Mouse (Mus musculus): ENCODE results near the gene Ccdc171.
"Not testable (repeated sequence)": the region's sequence is repeated elsewhere in the genome, so short reads cannot be mapped to it uniquely, and the experiment has no call there.

Ccdc171 gene

DNA sequence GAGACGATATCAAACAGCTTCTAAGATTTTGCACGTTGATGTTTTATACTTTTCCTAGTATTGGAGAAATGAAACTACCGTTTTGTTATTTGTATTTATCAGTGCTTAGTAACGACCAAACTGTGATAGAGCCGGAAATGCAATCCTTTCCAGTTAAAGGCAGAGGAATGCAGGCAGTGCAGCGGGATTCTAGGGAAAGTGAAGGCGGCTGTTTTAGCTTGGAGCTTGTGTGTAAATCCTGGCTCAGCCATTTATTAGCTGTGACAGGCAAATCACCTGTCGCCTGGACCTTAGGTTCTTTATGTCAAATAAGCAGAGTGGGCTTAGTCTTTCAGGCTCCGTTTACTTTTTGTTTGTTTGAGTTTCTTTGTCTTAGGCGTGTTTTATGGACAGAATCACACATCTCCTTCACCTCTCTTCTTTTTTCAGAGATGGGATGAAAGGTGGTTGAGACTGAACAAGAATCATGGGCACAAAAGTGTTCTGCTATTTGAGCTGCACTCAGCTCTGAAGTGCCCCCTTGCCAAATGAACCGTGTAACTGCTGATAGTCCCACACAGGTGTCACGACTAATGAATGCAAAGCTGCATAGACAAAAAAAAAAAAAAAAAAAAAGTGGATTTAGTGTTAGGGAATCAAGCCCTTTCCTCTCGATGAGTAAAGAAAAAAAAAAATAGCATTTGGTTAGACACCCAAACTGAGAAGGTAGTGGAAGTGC lies 1.1 kb downstream of the Ccdc171 start:
- DNase-seq (ENCODE audit: low spot score), result no peak

DNA sequence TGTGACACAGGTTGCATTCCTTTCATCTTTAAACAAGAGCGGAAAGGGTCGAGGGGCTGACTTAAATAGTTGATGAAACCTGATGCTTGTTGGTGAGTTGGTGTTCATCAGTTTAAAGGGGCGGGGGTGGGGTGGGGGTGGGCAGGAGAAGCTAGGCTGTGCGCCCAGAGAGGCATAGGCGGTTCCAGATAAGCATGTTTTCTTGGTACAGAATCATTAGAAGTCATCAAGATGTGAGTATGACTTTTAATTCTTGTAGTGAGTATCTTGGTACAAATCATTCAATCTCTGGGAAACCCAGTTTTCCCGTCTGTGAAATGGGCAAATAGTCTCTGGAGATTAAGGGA lies 1.6 kb downstream of the Ccdc171 start:
- DNase-seq (ENCODE audit: low spot score), result no peak

- no peak for DNase-seq (ENCODE audit: low spot score)
Measured at GRCm38 (mm10) chr4:83527921-83528320, 2.6 kb downstream of the Ccdc171 start.

DNA sequence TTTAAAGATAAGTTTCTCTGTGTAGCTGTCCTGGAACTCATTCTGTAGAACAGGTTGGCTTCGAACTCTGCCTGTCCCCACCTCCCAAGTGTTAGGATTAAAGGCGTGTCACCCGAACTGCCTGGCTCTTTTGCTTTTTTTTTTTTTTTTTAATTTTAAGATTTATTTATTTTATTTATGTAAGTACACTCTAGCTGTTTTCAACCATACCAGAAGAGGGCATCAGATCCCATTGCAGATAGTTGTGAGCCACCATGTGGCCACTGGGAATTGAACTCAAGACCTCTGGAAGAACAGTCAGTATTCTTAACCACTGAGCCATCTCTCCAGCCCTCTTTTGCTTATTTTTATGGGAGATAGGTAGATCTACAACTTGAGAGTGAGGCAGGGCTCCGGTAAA lies 4.7 kb downstream of the Ccdc171 start:
- DNase-seq (ENCODE audit: low spot score), result not testable (repeated sequence)

GRCm38 (mm10) chr4:83533168-83533911 lies 8.0 kb downstream of the Ccdc171 start:
- DNase-seq (ENCODE audit: low spot score), result no peak

DNA sequence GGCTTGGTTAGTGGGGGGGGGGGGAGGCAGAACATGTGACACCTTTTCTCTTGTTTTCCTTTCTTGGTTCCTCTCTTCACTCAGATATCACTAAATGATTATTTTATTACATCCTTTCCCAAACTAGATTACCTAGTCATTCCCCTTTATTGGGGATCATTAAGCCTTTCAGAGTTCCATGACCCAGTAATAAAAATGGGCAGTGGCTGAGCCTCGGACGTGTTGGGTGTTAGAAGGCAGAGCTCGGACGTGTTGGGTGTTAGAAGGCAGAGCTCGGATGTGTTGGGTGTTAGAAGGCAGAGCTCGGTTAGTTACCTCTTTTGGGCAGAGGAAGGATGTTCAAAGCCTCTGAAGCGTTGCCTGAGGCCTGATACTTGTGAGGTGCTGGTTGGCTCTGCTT lies 8.7 kb downstream of the Ccdc171 start:
- DNase-seq (ENCODE audit: low spot score), result no peak

- DNase-seq (ENCODE audit: low spot score), result no peak
Measured at GRCm38 (mm10) chr4:83549501-83549900, 24.2 kb downstream of the Ccdc171 start.

- DNase-seq (ENCODE audit: low spot score), result no peak
Measured at GRCm38 (mm10) chr4:83567190-83568113, 42.1 kb downstream of the Ccdc171 start.

DNA sequence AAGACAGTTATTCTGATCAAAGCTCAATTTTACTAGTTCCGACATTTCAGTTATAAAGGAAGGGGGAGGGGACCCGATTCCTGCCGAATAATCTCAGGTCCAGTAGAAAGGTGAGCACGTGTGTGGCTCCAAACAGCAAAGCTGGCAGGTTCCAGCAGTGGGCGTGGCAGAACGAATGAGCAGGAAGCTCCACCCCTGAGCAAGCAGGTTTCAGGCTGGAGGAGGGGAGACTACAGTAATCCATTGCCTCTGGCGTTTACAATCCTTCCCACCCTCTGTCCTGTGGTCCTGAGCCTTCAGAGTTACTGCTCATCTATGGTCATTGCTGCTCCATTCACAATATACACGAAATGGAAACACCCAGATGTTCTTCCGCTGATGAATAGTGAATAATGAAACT lies 42.8 kb downstream of the Ccdc171 start:
- not testable (repeated sequence) for DNase-seq (ENCODE audit: low spot score)

- no peak for DNase-seq (ENCODE audit: low spot score)
Measured at GRCm38 (mm10) chr4:83570569-83570968, 45.2 kb downstream of the Ccdc171 start.

DNA sequence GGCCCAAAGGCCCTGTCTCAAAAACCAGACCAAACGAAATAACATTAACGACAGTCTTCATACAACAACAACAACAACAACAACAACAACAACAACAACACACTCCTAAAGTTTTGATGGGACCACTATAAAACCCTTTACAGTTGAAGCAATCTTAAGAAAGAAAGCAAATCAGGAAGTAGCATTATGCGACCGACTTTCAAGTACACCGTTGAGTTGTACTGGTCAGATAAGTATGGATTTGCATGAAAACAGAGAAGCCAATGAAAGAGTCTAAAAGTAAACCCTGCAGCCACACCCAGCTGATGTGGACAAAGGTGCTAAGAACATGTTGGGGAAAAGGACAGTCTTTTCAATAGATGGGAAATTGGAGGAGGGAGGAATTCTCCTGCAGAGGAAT lies 45.7 kb downstream of the Ccdc171 start:
- DNase-seq (ENCODE audit: low spot score), result no peak

DNA sequence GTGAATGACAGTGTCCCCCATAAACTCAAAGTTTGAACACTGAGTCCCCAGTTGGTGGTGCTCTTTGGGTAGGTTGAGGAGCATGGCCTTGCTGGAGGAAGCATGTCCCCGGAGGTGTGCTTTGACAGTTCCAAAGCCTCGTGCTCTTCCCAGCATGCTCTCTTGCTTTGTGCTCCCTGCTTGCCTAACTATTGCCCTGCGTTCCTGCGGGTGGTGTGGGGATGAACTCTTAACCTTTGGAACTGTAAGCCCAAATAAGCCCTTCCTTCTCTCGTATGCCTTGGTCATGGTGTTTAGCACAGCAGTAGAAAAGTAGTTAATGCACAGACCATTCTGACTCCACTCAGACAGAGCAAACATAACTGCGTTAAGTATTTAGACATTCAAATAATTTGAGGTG lies 47.2 kb downstream of the Ccdc171 start:
- no peak for DNase-seq (ENCODE audit: low spot score)

- no peak for DNase-seq (ENCODE audit: low spot score)
Measured at GRCm38 (mm10) chr4:83576315-83576714, 51.0 kb downstream of the Ccdc171 start.

- DNase-seq (ENCODE audit: low spot score), result no peak
Measured at GRCm38 (mm10) chr4:83580157-83580556, 54.8 kb downstream of the Ccdc171 start.

DNA sequence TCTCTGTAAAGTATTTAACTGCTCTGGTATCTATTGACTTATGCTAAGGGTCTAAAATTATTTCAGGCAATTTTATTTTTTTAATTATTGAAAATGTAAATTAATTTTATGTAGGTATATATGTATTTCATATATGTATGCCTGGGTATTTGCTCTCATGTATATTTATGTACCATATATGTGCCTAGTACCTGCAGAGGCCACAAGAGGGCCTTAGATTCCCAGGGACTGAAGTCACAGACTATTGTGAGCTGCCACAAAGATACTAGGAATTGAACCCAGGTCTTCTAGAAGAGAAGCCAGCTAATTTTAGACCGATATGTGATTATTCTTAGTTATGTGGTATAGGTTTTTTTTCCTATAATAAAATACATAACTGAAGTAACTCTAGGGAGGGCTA lies 62.2 kb downstream of the Ccdc171 start:
- no peak for DNase-seq (ENCODE audit: low spot score)

- DNase-seq (ENCODE audit: low spot score), result no peak
Measured at GRCm38 (mm10) chr4:83596486-83596885, 71.1 kb downstream of the Ccdc171 start.

GRCm38 (mm10) chr4:83611111-83611510 lies 85.8 kb downstream of the Ccdc171 start:
- DNase-seq (ENCODE audit: low spot score), result no peak

- DNase-seq (ENCODE audit: low spot score), result not testable (repeated sequence)
Measured at GRCm38 (mm10) chr4:83623021-83623711, 97.8 kb downstream of the Ccdc171 start.

DNA sequence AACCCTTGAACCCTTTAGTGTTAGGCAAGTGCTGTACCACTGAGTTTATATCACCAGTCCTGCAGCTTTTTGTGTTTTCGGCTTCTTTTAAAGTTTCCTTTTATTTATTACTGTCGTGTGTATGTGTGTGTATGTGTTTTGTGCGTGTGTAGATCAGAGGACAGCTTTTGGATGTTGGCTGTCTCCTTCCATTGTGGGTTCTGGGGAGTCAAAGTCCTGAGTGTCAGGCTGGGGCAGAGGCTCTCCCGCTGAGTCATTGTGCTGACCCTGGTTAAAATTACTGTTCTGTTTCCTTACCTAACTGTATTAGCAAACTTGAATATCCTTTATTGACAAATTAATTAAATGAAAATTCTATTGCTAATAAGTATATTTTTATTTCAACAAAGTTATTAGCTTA lies 98.4 kb downstream of the Ccdc171 start:
- DNase-seq (ENCODE audit: low spot score), result no peak

DNA sequence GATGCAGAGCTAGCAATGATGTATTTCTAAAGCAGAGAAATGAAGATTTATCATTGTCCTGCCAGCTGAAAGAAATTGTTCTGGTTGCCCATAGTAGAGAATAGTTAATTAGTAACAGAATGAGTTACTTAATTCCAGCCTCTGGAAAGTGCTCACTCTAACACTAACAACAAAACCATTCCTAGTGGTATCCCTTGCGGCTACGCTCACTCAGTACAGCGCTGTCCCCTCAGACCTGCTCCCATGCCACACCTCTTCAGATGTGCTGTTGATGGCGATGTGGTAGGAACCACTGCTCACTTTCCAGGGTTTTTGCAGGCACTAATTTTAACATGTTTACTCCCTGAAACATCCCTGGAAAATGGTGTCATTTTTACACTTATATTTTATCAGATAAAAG lies 126.1 kb downstream of the Ccdc171 start:
- DNase-seq (ENCODE audit: low spot score), result no peak

DNA sequence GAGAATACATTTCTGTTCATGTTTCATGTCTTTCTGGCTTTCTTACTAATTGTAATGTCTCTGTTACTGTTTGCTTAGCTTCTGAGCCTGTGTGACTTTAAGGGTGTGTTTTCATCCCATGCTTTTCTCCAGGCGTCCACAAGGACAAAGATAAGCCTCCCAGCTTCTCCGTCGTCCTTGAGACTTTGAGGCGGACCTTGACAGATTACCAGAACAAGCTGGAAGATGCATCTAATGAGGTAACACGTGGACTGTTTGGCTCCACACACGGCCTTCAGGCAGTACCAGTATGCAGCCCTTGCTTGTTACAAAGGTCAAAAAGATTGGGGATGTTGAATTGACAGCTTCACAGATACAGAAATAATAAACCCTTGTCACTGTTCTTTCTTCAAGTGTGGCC lies 130.1 kb downstream of the Ccdc171 start:
- no peak for DNase-seq (ENCODE audit: low spot score)

DNA sequence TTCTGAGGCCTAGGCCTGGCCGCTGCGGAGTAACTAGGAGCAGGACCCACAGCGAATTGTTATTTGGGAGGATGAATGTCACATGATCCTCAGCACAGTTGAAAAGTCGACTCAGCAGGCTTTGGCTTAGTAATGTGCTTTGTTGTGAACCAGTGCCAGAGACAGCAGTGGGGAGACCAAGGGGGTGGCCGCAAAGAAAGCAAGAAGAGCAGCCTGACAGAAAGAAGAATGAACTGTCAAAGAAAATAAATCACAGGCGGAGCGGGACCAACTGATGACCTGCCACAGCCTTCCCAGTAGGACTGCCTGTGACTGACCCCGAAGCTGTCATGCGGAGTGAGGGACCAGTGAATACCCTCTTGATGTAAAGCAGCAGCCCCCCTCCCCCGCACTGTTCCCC lies 131.2 kb downstream of the Ccdc171 start:
- DNase-seq (ENCODE audit: low spot score), result no peak
